Mouse (Mus musculus) forebrain, postnatal 0 days (tissue): ENCODE measurements around the gene Arhgap24. TPM values are rescaled to one million over a fixed set of nuclear protein-coding genes. Genes with fewer than 3 reads are reported as not detected.

Source experiments
- ATAC-seq: fragments of 200-750 bp; cut with Nextera tagmentation; 2 replicates; pipeline ENCODE4 v1.8.0; 2017; ENCODE audit warnings: mild to moderate bottlenecking, moderate library complexity
- DNase-seq: peaks from one replicate; pipeline ENCODE4 v3.0.0-alpha.2; 2015
- H3K27ac ChIP-seq: fragments of 300-500 bp; sonication (generic); 2 replicates; pipeline ENCODE4 v1.5.1; 2014; ENCODE audit warnings: low read depth, mild to moderate bottlenecking, antibody characterized with exemption, low read length, moderate library complexity, mixed read lengths
- H3K27me3 ChIP-seq: fragments of 300-500 bp; sonication (generic); 2 replicates; pipeline ENCODE4 v1.6.1; 2014; ENCODE audit warnings: mild to moderate bottlenecking, low read length, mixed read lengths; ENCODE audit not compliant: insufficient read depth
- H3K36me3 ChIP-seq: fragments of 300-500 bp; sonication (generic); 2 replicates; pipeline ENCODE4 v1.6.1; 2014; ENCODE audit warnings: mild to moderate bottlenecking, moderate library complexity; ENCODE audit not compliant: insufficient read depth
- H3K4me1 ChIP-seq: fragments of 300-500 bp; sonication (generic); 2 replicates; pipeline ENCODE4 v1.6.1; 2014; ENCODE audit warnings: antibody characterized with exemption; ENCODE audit not compliant: insufficient read depth
- H3K4me2 ChIP-seq: fragments of 300-500 bp; sonication (generic); 2 replicates; pipeline ENCODE4 v1.6.1; 2014; ENCODE audit warnings: low read depth, mild to moderate bottlenecking, moderate library complexity
- H3K4me3 ChIP-seq: fragments of 300-500 bp; sonication (generic); 2 replicates; pipeline ENCODE4 v1.5.1; 2014; ENCODE audit warnings: low read depth, low read length, mixed read lengths
- H3K9ac ChIP-seq: fragments of 300-500 bp; sonication (generic); 2 replicates; pipeline ENCODE4 v1.6.1; 2014; ENCODE audit warnings: mild to moderate bottlenecking
- H3K9me3 ChIP-seq: fragments of 300-500 bp; sonication (generic); 2 replicates; pipeline ENCODE4 v1.6.1; 2016; ENCODE audit warnings: low read length
- CTCF ChIP-seq: sonication (generic); IDR thresholded peaks from 2 replicates; pipeline ENCODE4 v1.5.1; 2016; ENCODE audit warnings: antibody characterized with exemption, control low read depth, low read depth
- WGBS: fragments of 180-500 bp; shearing (Covaris S2); extraction: QIAGEN DNeasy Blood & Tissue Kit; methylation state at CpG from one replicate; pipeline ENCODE4 v1.1.7; 2014; 5-methylcytosine and 5-hydroxymethylcytosine counted together
- polyA plus RNA-seq: library from polyadenylated mRNA; unstranded; fragments of >200 nt; fragmentation: Nextera tagmentation; extraction: Ambion mirVana; gene quantifications from 2 replicates; pipeline ENCODE4 v1.2.1, GENCODE M21; 2015
- total RNA-seq: library from RNA; depleted of rRNA; stranded (reverse); fragments of >200 nt; gene quantifications from 2 replicates; pipeline ENCODE4 v1.2.3, GENCODE M21; 2014

Arhgap24 gene
- total and polyA plus RNA-seq, 2 experiments from 2014 or later = 6.0 to 8.6 TPM

DNA sequence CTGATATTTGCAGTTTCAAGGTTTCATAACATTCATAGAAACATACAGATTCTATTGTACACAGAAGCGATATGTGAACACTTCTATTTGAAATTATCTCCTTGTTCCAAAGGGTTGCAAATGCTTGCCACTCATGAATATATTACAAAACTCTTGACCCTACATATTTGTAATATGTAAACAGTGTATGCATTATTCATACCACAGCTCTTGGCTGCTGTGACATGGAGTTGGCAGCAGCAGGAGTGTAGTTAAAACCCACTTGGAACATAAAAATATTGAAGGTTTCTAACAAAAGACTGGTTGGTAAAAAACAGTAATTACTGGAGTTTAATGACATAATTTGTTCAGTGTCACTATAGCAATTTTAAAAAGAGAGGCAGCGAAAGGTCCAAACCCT lies 10.9 kb upstream of the Arhgap24 start:
- Histone ChIP-seq H3K9ac (no peak overlapping the region), H3K4me3 (no peak overlapping the region), H3K9me3 (no peaks in the 10 kb centered on the region), H3K36me3 (no peaks in the 10 kb centered on the region), H3K27me3 (no peaks in the 10 kb centered on the region), H3K4me2 (no peak overlapping the region), H3K27ac (no peak overlapping the region), H3K4me1 (no peaks in the 10 kb centered on the region)
- TF ChIP-seq CTCF = no peak
- DNase-seq = no peak
- WGBS = 63% methylated on average over 2 of the region's 2 CpGs
- no peak for ATAC-seq

DNA sequence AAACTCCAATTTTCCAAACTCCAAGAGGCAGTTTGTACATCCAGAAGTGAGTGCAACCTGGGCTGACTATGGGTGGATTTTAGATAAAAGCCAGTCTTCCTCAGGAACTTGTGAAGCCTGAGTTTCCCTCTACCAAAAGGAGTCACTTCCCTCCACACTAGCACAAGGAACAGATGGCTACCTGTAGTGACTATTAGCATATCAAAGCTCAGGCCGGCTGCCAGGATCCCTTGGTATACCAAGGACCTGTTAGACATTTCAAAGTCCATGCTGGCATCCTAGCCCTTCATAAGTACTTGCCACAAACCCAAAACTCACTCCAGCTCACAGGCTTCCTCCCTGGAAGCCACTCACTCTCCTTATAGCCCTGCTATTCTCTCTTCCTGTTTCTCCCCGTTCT lies 3.1 kb upstream of the Arhgap24 start:
- Histone ChIP-seq H3K4me1 (peaks cover 7% of the 10 kb centered on the region; the same call in 1 of the 2 replicates), H3K36me3 (no peaks in the 10 kb centered on the region), H3K9ac (no peak overlapping the region), H3K27me3 (no peaks in the 10 kb centered on the region), H3K27ac (no peak overlapping the region), H3K4me3 (no peak overlapping the region), H3K9me3 (no peaks in the 10 kb centered on the region), H3K4me2 (no peak overlapping the region)
- 2% methylated on average over 2 of the region's 2 CpGs for WGBS
- no peak for TF ChIP-seq CTCF
- no peak for ATAC-seq
- DNase-seq = no peak

DNA sequence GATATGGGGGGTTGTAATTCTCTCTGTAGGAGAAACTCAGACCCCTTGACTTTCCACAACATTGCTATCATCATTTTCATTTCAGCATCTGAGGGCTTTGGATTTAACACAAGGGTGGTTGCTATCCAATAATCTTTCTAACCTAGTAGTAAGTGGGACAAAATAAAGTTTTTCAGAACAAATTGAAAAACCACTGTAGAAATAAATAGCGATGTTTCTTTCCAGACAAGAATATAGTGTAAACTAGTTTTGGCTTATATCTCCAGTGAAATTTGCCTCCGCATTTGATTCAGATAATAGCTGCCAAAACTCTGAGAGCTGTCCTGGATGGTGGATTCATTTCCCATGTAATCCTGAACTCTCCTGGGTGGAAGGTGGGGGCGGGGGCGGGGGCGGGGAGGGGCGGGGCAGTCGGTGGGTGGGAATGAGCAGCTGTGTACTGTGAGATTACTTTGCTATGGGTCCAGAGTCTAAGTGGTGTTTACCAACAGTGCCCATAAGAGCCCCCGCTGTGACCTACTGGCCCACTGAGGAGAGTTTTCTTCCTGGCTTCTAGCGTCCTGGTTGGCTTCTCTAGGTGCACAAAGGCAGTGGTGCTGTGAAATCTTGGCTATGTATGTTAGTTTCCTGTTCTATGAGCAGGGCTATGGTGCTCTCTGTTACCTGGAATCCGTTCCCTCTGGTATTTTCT lies 2.2 kb downstream of the Arhgap24 start:
- 40% methylated on average over 10 of the region's 10 CpGs for whole genome bisulfite sequencing
- TF ChIP-seq CTCF = no peak

DNA sequence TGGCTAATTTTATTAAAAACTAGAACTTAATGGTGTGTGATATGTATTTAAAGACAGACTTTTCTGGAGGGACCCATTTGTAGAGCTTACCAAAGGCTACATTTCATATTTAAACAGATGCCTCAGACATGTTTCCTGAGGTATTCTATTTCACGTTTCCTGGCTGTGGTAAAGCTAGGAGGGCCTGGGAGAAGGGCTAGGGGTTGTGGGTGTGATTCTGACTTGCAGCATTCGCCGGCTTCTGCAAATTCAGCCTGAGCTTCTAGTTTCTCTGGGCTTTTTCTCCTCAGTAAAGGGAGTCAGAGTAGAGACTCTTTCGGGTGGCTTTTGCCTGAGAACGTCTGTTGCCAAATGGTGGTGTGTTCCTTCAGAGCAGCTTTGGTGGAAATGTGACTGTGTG lies 10.4 kb downstream of the Arhgap24 start:
- Histone ChIP-seq H3K4me2 (no peak overlapping the region), H3K27ac (no peak overlapping the region), H3K36me3 (no peaks in the 10 kb centered on the region), H3K27me3 (no peaks in the 10 kb centered on the region), H3K9ac (no peak overlapping the region), H3K9me3 (no peaks in the 10 kb centered on the region), H3K4me1 (no peaks in the 10 kb centered on the region; the same call in 1 of the 2 replicates), H3K4me3 (no peak overlapping the region)
- no peak for ATAC-seq
- TF ChIP-seq CTCF = no peak
- no peak for DNase-seq
- 87% methylated on average over 5 of the region's 5 CpGs for WGBS

More for the DNA sequence above, 2.2 kb downstream of the Arhgap24 start:
- H3K9ac ChIP-seq = no peak overlapping the region
- no peaks in the 10 kb centered on the region for H3K9me3 ChIP-seq
- no peak for DNase-seq
- ATAC-seq = no peak
- no peaks in the 10 kb centered on the region for H3K36me3 ChIP-seq
- no peak overlapping the region for H3K4me3 ChIP-seq
- H3K4me2 ChIP-seq = no peak overlapping the region
- peaks cover 7% of the 10 kb centered on the region; the same call in 1 of the 2 replicates for H3K4me1 ChIP-seq
- H3K27me3 ChIP-seq = no peaks in the 10 kb centered on the region
- no peak overlapping the region for H3K27ac ChIP-seq

DNA sequence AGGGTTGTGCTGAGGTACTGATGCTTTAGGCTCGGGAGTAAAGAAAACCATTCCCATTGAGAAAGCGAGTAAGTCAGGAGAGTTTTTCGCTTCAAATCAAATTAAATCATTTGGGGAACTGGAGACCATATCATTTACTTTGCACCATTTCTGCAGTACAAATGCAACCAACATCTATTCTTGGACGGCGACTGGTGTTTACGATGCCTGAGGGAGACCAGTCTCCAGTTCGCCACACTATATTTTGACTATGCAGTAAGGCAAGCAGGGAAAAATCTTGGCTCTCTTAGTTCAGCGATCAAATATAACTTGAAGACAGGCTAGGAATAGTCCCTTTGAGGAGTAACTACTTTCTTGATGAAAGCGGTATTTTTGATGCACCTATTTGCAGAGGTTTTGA lies 11.0 kb downstream of the Arhgap24 start:
- TF ChIP-seq CTCF = no peak
- ATAC-seq = no peak
- no peaks in the 10 kb centered on the region; the same call in 1 of the 2 replicates for H3K4me1 ChIP-seq
- no peak overlapping the region for H3K4me3 ChIP-seq
- no peak overlapping the region for H3K9ac ChIP-seq
- H3K9me3 ChIP-seq = no peaks in the 10 kb centered on the region
- DNase-seq = no peak
- no peak overlapping the region for H3K27ac ChIP-seq
- H3K27me3 ChIP-seq = no peaks in the 10 kb centered on the region
- no peaks in the 10 kb centered on the region for H3K36me3 ChIP-seq
- H3K4me2 ChIP-seq = no peak overlapping the region
- WGBS = 78% methylated on average over 9 of the region's 9 CpGs

DNA sequence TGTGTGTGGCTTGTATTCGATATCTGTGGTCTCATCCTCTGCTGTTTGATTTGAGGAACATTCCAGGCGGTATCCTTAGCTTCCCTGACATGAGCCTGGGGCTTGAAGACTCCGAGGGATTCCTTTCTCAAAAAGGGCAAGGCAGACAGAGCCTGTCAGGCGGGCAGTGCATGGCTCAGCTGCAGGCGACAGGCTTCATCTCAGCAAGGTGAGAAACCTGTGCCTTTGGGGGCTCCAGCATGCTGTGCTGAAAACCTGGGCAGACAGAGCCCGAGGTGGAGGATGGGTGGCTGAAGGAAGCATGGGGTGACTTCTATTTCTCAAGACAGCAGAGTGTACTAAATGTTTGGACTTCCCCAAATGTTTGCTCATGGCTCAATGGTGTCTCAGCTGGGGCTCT lies 13.6 kb downstream of the Arhgap24 start:
- DNase-seq = no peak
- 56% methylated on average over 6 of the region's 6 CpGs for WGBS
- Histone ChIP-seq H3K4me1 (no peaks in the 10 kb centered on the region; the same call in 1 of the 2 replicates), H3K4me3 (no peak overlapping the region), H3K4me2 (no peak overlapping the region), H3K9me3 (no peaks in the 10 kb centered on the region), H3K27ac (no peak overlapping the region), H3K27me3 (no peaks in the 10 kb centered on the region), H3K9ac (no peak overlapping the region), H3K36me3 (no peaks in the 10 kb centered on the region)
- TF ChIP-seq CTCF = no peak
- ATAC-seq = no peak

DNA sequence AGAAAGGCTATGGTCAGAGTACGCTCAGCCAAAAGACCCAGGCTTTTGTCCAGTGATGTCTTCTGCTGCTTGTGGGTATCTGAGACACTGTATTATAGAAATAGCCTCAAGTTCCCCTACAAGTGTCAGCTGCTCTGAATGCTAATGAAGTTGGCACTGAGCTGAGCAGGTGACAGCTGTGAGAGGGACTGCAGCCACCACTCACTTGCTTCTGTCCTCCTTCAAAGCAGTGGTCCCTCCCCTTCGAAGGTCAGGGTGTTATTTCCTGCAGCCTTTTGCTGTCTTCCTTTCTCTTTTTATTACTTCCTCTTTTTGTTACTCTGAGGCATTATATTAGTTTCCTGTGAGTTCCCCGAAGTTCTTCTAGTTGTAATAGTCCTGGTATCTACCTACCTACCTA lies 16.0 kb downstream of the Arhgap24 start:
- no peak overlapping the region for H3K4me3 ChIP-seq
- H3K27ac ChIP-seq = no peak overlapping the region
- H3K4me1 ChIP-seq = no peaks in the 10 kb centered on the region; the same call in 1 of the 2 replicates
- H3K9ac ChIP-seq = no peak overlapping the region
- DNase-seq = no peak
- no peak for ATAC-seq
- H3K9me3 ChIP-seq = no peaks in the 10 kb centered on the region
- 76% methylated on average over 3 of the region's 3 CpGs for WGBS
- no peak for TF ChIP-seq CTCF
- no peaks in the 10 kb centered on the region for H3K36me3 ChIP-seq
- H3K27me3 ChIP-seq = no peaks in the 10 kb centered on the region
- H3K4me2 ChIP-seq = no peak overlapping the region
